Mouse (Mus musculus) heart, embryonic 15.5 days (tissue): Measurements from ENCODE around the gene Iqsec3. TPM values are rescaled to one million over a fixed set of nuclear protein-coding genes. Genes with fewer than 3 reads are reported as not detected.

ENCODE experiments used
- ATAC-seq: fragments of 200-750 bp; cut with Nextera tagmentation; replicated peaks from 2 replicates; pipeline ENCODE4 v1.8.0; 2017; ENCODE audit warnings: low read depth, moderate TSS enrichment; ENCODE audit not compliant: insufficient number of reproducible peaks, insufficient read depth, low FRiP score
- H3K27ac ChIP-seq: fragments of 300-500 bp; sonication (generic); 2 replicates; pipeline ENCODE4 v1.5.1; 2015; ENCODE audit warnings: mild to moderate bottlenecking, inconsistent platforms
- H3K27me3 ChIP-seq: fragments of 300-500 bp; sonication (generic); 2 replicates; pipeline ENCODE4 v1.6.1; 2015; ENCODE audit warnings: inconsistent platforms
- H3K36me3 ChIP-seq: fragments of 300-500 bp; sonication (generic); 2 replicates; pipeline ENCODE4 v1.6.1; 2015; ENCODE audit warnings: mild to moderate bottlenecking, inconsistent platforms
- H3K4me1 ChIP-seq: fragments of 300-500 bp; sonication (generic); replicated peaks from 2 replicates; pipeline ENCODE4 v1.6.1; 2015; ENCODE audit warnings: inconsistent platforms
- H3K4me2 ChIP-seq: fragments of 300-500 bp; sonication (generic); 2 replicates; pipeline ENCODE4 v1.6.1; 2015; ENCODE audit warnings: inconsistent platforms, mild to moderate bottlenecking, moderate library complexity
- H3K4me3 ChIP-seq: fragments of 300-500 bp; sonication (generic); 2 replicates; pipeline ENCODE4 v1.5.1; 2015; ENCODE audit warnings: mild to moderate bottlenecking, inconsistent platforms
- H3K9ac ChIP-seq: fragments of 300-500 bp; sonication (generic); 2 replicates; pipeline ENCODE4 v1.6.1; 2015; ENCODE audit warnings: mild to moderate bottlenecking, inconsistent platforms
- H3K9me3 ChIP-seq: fragments of 300-500 bp; sonication (generic); replicated peaks from 2 replicates; pipeline ENCODE4 v1.6.1; 2016; ENCODE audit warnings: inconsistent platforms
- WGBS: fragments of 180-500 bp; shearing (Covaris S2); methylation state at CpG from one replicate; pipeline ENCODE4 v1.1.7; 2015; ENCODE audit warnings: mixed read lengths; 5-methylcytosine and 5-hydroxymethylcytosine counted together
- microRNA-seq: library from miRNA; unstranded; fragments of <30 nt; microRNA quantifications from one replicate; pipeline ENCODE4, GENCODE M21; 2016
- polyA plus RNA-seq: library from polyadenylated mRNA; unstranded; fragments of >200 nt; fragmentation: Nextera tagmentation; extraction: Ambion mirVana; gene quantifications from 2 replicates; pipeline ENCODE4 v1.2.1, GENCODE M21; 2015

The Iqsec3 gene
- polyA plus RNA-seq, 1 experiment from 2014 or later = not detected

GRCm38 (mm10) chr6:121335841-121336240 is 137.6 kb downstream of the Iqsec3 start:
- Histone ChIP-seq H3K27me3 (peaks cover 5% of the 10 kb centered on the region), H3K4me1 (peaks cover 5% of the 10 kb centered on the region), H3K27ac (no peak overlapping the region), H3K4me2 (no peak overlapping the region), H3K9me3 (no peaks in the 10 kb centered on the region), H3K4me3 (no peak overlapping the region), H3K36me3 (no peaks in the 10 kb centered on the region), H3K9ac (no peak overlapping the region)
- 76% methylated on average over 9 of the region's 9 CpGs for WGBS
- ATAC-seq = no peak

DNA sequence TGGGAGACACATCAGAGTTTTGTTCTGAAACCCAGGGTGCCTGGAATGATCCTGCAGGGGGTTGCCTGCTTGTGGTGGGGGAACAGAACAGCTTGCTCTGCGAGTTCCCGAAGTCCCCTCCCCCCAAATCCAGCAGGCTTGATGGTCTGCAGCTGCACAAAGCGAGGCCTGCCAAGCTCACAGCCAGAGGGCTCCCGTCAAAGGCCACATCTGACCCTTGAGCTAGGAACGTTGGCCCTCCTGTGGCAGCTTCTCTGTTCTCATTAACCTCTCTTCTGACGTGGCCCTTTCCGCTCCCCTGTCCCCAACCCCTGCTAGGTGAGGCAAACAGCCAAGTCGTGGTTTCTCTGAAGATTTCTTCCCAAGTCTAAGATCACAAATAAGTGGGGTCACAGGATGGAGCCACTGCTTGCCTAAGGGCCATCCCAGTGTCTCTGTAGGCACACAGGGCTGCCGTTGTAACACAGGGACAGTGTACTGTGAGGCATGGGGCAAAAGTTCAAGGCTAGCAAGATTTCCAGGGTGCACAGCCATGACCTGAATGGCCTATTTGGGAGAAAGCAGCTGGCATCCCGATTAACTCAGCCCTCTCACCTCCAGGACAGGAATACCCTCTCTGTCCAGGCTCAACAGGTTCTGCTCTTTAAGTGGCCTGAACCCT is 143.5 kb downstream of the Iqsec3 start:
- ATAC-seq = no peak
- no peak overlapping the region for H3K9ac ChIP-seq

DNA sequence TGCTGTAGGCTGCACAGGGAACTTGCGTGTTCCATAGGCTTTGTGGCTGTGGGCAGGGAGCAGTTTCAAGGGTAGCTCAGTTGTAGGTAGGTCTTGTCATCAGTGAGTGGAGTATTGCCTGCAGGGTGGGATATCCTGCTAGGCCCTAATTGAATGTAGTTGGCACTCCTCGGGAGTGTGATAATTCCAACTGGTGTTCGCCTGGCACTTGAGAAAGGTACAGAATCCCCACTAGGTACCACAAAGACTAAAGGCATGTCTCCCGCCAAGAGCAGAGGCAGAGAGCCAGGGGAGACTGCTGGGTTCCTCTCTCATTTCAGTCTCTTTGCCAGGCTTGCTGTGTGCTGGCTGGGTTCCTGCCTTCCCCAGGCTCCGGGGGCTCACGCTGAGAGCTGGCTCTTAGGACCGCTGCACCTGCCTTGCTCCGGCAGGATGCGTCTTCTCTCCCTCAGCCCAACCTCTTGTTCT is 145.0 kb downstream of the Iqsec3 start:
- Histone ChIP-seq H3K4me1 (peaks cover 15% of the 10 kb centered on the region), H3K36me3 (no peaks in the 10 kb centered on the region), H3K27ac (no peak overlapping the region), H3K9ac (no peak overlapping the region), H3K27me3 (no peaks in the 10 kb centered on the region), H3K4me2 (no peak overlapping the region), H3K9me3 (no peaks in the 10 kb centered on the region), H3K4me3 (no peak overlapping the region)
- 56% methylated on average over 9 of the region's 9 CpGs for WGBS
- no peak for ATAC-seq

More for the DNA sequence above, 143.5 kb downstream of the Iqsec3 start:
- Histone ChIP-seq H3K4me2 (no peak overlapping the region), H3K27ac (no peak overlapping the region), H3K4me1 (peaks cover 15% of the 10 kb centered on the region), H3K27me3 (no peaks in the 10 kb centered on the region), H3K9me3 (no peaks in the 10 kb centered on the region), H3K36me3 (no peaks in the 10 kb centered on the region), H3K4me3 (no peak overlapping the region)
- 22% methylated on average over 10 of the region's 10 CpGs for WGBS

DNA sequence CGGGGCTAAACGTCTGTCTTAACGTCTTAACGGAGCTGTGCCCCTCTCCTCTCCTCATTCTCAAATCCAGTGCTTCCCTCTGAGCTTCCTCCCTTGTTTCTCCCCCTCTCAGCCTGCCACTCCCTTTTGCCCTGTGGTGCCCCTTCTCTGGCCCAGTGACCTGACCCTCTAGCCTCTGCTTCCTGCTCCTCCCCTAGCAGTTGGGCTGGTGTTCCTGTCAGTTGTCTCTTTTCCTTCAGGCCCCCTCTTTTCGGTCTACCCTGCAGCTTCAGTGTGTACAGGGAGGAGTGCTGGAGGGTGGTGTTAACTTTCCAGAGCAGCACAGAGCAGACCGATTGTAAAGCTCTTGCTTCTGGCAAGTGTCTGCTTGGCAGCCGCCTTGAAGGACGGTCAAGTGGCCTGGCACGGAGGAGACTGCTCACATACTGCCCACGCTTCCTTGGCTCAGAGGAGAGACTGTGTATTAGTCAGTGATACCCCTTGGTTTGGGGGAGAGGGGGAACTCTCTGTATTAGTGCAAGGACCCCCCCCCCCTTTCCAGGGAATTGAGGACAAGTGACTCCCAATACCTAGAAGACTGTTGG is 146.9 kb downstream of the Iqsec3 start:
- H3K4me2 ChIP-seq = no peak overlapping the region
- 34% methylated on average over 10 of the region's 10 CpGs for WGBS
- H3K36me3 ChIP-seq = no peaks in the 10 kb centered on the region
- no peak overlapping the region for H3K4me3 ChIP-seq
- ATAC-seq = 0 out of 2 replicates have a peak, but pooled peaks have one; percentile 21
- H3K27ac ChIP-seq = peak overlapping the region; percentile 11; the same call in 1 of the 2 replicates
- H3K27me3 ChIP-seq = no peaks in the 10 kb centered on the region
- no peaks in the 10 kb centered on the region for H3K9me3 ChIP-seq
- H3K4me1 ChIP-seq = peaks cover 15% of the 10 kb centered on the region
- H3K9ac ChIP-seq = no peak overlapping the region

GRCm38 (mm10) chr6:121325740-121326139 is 147.7 kb downstream of the Iqsec3 start:
- H3K27ac ChIP-seq = no peak overlapping the region
- H3K36me3 ChIP-seq = no peaks in the 10 kb centered on the region
- no peaks in the 10 kb centered on the region for H3K27me3 ChIP-seq
- H3K4me3 ChIP-seq = no peak overlapping the region
- no peaks in the 10 kb centered on the region for H3K9me3 ChIP-seq
- no peak overlapping the region for H3K9ac ChIP-seq
- H3K4me1 ChIP-seq = peaks cover 15% of the 10 kb centered on the region
- 68% methylated on average over 9 of the region's 9 CpGs for WGBS
- no peak overlapping the region for H3K4me2 ChIP-seq
- no peak for ATAC-seq

DNA sequence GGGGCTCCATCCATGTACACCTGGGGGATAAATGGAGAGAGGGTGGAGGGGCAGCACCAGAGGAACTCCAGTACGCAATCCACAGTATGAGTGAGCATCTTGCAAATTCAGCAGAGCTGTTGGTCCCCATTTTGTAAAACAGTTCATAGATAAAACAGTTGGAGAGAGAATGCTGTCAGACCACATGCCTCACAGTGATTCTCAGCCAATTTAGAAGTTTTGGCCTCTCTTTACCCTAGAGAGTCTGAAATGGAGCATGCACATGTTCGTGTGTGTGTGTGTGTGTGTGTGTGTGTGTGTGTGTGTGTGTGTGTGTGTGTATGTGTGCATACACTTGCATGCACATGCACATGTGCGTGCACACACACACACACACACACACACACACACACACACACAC is 148.2 kb downstream of the Iqsec3 start:
- WGBS = 76% methylated on average over 3 of the region's 3 CpGs
- no peak for ATAC-seq

More for the DNA sequence above, 148.2 kb downstream of the Iqsec3 start:
- H3K27me3 ChIP-seq = no peaks in the 10 kb centered on the region
- peaks cover 15% of the 10 kb centered on the region for H3K4me1 ChIP-seq
- H3K4me2 ChIP-seq = no peak overlapping the region
- no peaks in the 10 kb centered on the region for H3K36me3 ChIP-seq
- H3K4me3 ChIP-seq = no peak overlapping the region
- no peaks in the 10 kb centered on the region for H3K9me3 ChIP-seq
- no peak overlapping the region for H3K9ac ChIP-seq
- H3K27ac ChIP-seq = no peak overlapping the region

Small RNAs within 50 kb of the gene (microRNA-seq; reads per million reads assigned to microRNA genes)
- gene Gm24855 = not detected

Other genes starting within 250 kb of the Iqsec3 start
- 1.7 and 3.6 TPM in 2 replicates for gene Usp18, start 227.8 kb downstream of the Iqsec3 start, polyA plus RNA-seq
- gene Slc6a13, start 173.5 kb downstream of the Iqsec3 start, polyA plus RNA-seq = 5.6 and 5.7 TPM in 2 replicates
- gene Slc6a12, start 130.6 kb downstream of the Iqsec3 start, polyA plus RNA-seq = not detected in 2 replicates
- gene A2m, start 161.7 kb upstream of the Iqsec3 start, polyA plus RNA-seq = 2.0 and 2.4 TPM in 2 replicates